Mouse (Mus musculus) adipocyte (in vitro differentiated cells): ENCODE measurements around the gene Btnl4.

ENCODE experiments used
- DNase-seq: peaks from one replicate; pipeline ENCODE4 v3.0.0-alpha.2; 2016; ENCODE audit warnings: low spot score

Gene Btnl4

GRCm38 (mm10) chr17:34437120-34437519, 40.0 kb downstream of the Btnl4 start:
- DNase-seq = no peak

DNA sequence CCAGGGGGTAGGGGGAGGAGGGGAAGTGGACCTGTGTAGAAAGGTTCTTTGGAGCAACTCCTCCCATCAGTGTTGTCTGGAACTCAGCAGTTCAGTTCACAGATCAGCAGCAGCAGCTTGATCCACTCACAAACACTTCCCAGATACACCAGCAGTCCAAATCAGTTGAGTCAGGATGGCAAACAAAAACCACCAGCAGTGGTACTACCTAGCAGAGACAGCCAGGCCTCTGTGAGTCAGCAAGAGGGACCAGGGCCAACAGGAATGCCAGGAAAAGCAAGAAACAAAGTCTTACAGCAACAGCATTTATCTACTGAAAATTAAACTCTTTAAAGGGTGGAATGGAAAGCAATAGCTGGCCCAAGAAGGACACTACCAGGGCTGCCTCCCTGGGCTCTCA, 49.5 kb downstream of the Btnl4 start:
- DNase-seq = no peak

DNA sequence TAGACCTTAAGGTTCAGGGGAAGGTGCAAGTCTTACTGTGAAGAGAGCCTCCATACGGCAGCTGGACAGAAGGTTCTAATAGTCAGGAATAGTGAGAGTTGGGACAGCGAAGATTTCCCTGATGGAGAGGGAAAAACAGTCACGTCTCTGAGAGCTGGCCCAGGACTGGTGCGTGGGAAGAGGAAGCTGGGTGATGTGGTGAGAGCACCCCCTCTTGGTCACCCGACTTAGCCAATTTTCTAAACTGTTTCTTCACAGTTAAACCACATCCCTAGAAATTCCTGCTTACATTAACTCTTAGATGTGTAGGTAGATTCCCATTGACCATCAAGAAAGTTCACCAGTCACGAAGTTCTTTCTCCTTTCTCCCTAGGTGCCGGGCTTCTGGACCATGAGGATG, 57.1 kb downstream of the Btnl4 start:
- DNase-seq = no peak
